Mouse (Mus musculus) splenic B cell, adult 2 months (primary cell): ENCODE measurements around the gene Bcl2l11.

ENCODE experiments used
- DNase-seq: peaks from one replicate; pipeline ENCODE4 v3.0.0-alpha.2; 2011; ENCODE audit warnings: low read depth, low spot score
- H3K27me3 ChIP-seq: 2 replicates; pipeline ENCODE4 v1.6.1; 2012; ENCODE audit warnings: mild to moderate bottlenecking, low read length, moderate library complexity, mixed read lengths; ENCODE audit not compliant: control insufficient read depth, poor library complexity, insufficient read depth, severe bottlenecking
- H3K36me3 ChIP-seq: 2 replicates; pipeline ENCODE4 v1.6.1; 2012; ENCODE audit warnings: mild to moderate bottlenecking, low read length, moderate library complexity, mixed read lengths; ENCODE audit not compliant: control insufficient read depth, poor library complexity, insufficient read depth, severe bottlenecking

Gene Bcl2l11

GRCm38 (mm10) chr2:128211881-128212209 lies 86.0 kb downstream of the Bcl2l11 start:
- no peak for DNase-seq
- H3K27me3 ChIP-seq, result no peaks in the 10 kb centered on the region
- no peaks in the 10 kb centered on the region for H3K36me3 ChIP-seq
